Mouse (Mus musculus): ENCODE measurements around the gene Pet117.
"Not testable (repeated sequence)": the region's sequence is repeated elsewhere in the genome, so short reads cannot be mapped to it uniquely, and the experiment has no call there.

The Pet117 gene

DNA sequence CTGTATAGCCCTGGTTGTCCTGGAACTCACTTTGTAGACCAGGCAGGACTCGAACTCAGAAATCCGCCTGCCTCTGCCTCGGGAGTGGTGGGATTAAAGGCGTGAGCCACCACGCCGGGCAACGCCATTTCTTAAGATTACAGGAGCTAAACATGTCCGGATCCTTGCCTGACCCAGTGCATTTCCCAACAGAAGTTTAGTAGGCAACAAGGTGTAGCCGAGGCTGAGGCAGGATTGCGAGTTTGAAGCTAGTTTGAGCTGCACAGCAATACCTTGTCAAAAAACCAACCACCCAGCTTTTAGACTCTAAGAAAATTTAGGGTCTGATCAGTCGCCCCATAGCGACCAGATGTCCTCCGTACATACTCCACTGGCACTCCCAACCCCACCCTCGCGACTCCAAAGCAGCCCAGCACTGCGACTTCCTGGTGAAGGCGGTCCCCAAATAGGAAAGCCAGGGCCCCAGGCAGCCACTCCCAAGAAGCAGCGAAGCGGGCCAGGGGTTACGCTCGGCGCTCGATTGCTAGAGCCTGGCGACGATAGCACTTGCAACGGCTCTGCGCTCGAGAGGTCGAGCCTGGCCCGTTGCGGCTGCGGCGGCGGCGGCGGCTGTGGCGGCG lies at the start of gene Pet117, which contains the start of gene Kat14:
Gene Pet117 (plus strand): TSS at position 597 of the 620 bp plus-strand sequence.
Gene Kat14 (plus strand): TSS at position 584 of the 620 bp plus-strand sequence.
- peak; percentile 97 for DNase-seq

DNA sequence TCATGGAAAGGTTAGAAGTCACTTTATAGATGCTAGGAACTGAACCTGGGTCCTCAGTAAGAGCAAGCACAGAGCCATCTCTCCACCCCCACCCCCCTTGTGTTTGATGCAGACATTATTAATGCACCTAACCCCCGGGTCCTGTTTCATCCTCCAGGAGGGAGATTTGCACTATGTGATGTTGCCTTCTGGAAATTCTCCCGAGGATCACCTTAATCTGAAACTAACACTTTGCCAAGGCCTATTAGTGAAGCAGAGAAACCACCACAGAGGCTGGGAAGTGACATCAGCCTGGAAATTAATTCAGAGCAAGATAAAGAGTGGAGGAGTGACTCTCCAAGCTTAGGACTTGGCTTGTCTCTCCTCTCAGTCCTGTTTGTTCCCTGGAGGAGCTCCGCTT lies 44.6 kb upstream of the Pet117 start:
- no peak for DNase-seq

GRCm38 (mm10) chr2:144329451-144329850 lies 39.3 kb upstream of the Pet117 start:
- DNase-seq = no peak

DNA sequence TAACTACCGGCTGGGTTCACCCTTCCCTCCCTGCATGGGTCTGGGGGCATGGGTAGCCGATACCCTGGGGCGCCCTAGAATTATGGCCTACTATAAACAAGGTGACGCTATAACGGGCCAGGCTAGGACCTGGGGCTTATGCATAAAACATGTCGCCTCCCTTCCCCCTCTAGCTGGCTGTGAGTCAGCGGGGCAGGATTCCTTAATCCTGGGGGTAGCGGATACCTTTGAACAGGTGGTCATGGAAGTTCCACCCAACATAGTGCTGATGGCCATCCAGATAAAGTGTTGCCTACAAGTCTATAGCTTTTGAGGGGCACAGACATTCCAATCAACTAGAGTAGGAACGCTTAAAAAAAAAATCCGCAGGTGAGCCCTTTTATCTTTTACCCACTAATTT lies 38.9 kb upstream of the Pet117 start:
- DNase-seq = no peak

GRCm38 (mm10) chr2:144330352-144330959 lies 38.3 kb upstream of the Pet117 start:
- DNase-seq = peak; percentile 31

GRCm38 (mm10) chr2:144330960-144331371 lies 37.8 kb upstream of the Pet117 start:
- DNase-seq = peak; percentile 33

DNA sequence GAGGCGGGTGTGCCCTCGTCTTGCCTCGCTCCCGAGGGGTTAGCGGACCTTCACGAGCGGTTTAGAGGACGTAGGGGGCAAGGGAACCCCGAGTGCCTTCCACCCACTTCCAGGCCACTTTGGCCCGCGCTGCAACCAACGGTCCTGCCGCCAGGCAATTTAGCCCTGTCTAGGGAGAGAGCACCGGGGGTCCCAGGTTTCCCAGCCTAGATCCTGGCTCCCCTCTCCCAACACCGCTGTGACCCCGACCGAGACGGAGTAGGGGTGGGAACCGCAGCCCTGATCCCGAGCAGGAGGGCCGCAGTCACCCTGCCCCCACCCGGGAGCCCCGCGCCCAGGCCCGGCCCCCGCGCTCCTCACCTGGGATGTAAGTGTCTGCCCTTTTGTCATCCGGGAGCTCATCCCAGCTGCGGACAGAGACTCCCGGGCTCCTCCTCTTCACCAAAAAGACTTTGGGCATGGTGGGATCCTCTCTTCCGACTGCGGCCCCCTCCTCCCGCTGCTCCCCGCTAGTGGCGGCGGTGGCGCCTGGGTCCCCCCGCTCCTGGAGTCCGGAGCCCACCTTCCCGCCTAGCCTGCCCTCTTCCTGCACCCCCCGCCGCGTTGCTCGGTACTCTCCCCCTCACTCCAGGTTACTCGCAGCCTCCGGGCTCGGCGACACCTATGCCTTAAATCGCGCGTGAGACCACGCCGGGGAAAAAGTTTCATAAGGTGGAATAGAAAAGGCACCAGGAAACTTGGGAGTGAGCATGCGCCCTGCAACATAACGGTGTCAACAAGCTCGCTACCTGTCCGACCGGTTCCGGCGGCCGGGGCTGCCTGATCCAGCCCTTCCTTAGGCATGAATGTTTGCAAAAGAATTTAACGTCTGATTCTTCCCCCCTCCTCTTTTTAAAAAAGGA lies 37.1 kb upstream of the Pet117 start, which contains the start of gene Ovol2:
Gene Ovol2 (minus strand): TSS at position 746 of the 902 bp plus-strand sequence.
- peak; percentile 71 for DNase-seq

GRCm38 (mm10) chr2:144332486-144332885 lies 36.3 kb upstream of the Pet117 start:
- no peak for DNase-seq

GRCm38 (mm10) chr2:144333138-144333842 lies 35.5 kb upstream of the Pet117 start:
- no peak for DNase-seq

GRCm38 (mm10) chr2:144337230-144337629 lies 31.6 kb upstream of the Pet117 start:
- no peak for DNase-seq

- DNase-seq = no peak
Observed at GRCm38 (mm10) chr2:144337701-144338100, 31.1 kb upstream of the Pet117 start.

- DNase-seq = not testable (repeated sequence)
Observed at GRCm38 (mm10) chr2:144338149-144338548, 30.6 kb upstream of the Pet117 start.

DNA sequence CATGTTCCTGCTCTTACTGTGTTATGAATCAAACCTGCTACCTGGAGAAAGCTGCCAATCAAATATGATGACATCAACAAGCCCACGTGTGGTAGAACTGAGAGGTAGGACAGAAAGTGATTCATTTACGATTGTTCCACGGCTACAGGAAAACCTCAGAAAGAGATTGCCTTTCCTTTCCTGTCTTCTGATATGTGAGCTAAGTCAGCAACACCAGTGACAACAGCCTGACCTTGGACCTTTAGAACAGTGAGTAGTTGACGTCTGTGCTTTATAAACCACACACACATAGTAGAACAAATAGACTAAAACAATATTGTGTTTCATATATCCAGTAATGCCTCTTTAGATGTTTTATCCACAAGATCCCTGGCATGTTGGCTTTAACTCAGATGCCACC lies 25.6 kb upstream of the Pet117 start:
- no peak for DNase-seq

DNA sequence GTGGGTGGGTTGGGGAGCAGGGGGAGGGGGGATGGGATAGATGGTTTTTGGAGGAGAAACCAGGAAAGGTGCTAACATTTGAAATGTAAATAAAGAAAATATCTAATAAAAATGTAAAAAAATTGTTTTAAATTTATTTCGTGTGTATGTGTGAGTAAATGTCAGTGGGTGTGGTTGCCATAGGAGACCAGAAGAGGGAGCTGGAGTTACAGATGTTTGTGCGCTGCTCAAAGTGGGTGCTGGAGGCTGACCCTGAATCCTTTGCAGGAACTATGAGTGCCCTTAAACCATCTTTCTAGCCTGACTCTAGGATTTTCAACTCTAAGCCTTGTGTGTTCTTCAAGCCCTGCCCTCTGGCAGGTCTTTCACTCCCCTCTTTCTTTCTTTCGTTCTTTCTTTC lies 20.3 kb upstream of the Pet117 start:
- no peak for DNase-seq

GRCm38 (mm10) chr2:144352843-144353242 lies 16.0 kb upstream of the Pet117 start:
- no peak for DNase-seq

DNA sequence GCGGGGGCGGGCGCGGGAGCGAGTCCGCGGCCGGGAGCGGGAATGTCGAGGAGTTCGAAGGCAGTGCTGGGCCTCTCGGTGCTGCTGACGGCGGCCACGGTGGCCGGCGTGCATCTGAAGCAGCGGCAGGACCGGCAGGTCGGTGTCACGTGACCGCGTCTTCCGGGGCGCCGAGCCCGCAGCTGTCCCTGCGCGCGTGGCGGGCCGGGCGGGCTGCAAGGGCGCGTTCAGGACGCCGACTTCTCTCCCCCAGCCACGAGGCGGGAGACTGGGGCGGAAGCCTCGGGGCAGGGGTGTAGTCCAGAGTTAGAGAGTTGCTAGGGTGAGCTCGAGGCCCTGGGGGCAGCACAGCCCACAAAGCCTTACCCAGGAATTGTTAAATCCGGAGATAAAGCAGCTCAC lies 225 bp downstream of the Pet117 start:
- no peak for DNase-seq

- DNase-seq = peak; percentile 66
Observed at GRCm38 (mm10) chr2:144369511-144369910, 715 bp downstream of the Pet117 start.

DNA sequence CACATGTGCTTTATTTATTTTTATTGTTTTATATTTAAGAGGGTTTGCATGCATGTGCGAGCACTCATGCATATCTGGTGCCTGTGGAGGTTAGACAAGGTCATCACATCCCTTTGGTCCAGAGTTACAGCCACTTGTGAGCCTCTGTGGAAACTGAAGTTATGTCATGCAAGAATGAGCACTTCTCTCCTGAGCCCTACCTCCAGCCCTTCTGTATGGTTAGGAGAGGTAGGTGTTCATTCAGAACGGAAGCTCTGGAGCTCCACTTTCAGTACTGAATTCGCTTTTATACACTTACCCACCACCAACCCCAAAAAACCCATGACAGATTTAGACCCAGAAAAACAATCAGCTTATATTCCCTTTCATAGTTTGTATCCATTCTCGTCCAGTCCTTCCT lies 2.8 kb downstream of the Pet117 start:
- DNase-seq = peak; percentile 24

GRCm38 (mm10) chr2:144373063-144373462 lies 4.3 kb downstream of the Pet117 start:
- DNase-seq = no peak

DNA sequence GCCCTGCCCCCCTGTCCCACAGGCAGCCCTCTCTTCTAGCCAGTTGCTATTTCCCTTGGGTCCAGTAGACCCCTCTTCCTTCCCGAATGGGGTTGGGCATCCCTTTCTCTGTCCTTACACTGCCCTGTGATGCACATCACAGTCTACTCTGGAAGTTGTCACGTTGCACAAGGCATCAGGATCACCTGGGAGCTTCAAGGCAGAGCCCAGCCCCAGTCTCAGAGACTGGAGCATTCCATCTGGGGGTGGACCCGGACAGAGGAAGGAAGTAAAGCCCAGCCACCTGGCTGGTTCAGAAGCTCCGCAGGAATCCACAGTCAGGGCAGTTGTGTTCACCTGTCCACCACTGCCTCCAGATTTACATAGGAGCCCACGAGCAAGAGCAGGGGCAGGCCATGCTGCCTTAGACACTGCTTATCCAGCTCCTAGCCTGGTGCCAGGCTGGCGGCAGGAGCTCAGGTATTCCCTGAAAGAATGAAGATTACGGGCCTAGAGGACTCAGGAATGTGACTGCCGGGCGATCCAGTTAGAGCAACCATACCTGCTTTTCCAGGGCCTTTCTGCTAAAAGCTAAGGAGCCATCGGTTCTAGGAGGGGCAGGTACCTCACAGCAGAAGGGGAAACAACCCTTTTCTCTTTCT lies 6.4 kb downstream of the Pet117 start:
- no peak for DNase-seq

- DNase-seq = no peak
Observed at GRCm38 (mm10) chr2:144381293-144381692, 12.5 kb downstream of the Pet117 start.

GRCm38 (mm10) chr2:144381741-144382140 lies 12.9 kb downstream of the Pet117 start:
- no peak for DNase-seq

Data from kidney, adult 9 months (tissue).